Mouse (Mus musculus): ENCODE results near the gene Gon7.

The Gon7 gene

DNA sequence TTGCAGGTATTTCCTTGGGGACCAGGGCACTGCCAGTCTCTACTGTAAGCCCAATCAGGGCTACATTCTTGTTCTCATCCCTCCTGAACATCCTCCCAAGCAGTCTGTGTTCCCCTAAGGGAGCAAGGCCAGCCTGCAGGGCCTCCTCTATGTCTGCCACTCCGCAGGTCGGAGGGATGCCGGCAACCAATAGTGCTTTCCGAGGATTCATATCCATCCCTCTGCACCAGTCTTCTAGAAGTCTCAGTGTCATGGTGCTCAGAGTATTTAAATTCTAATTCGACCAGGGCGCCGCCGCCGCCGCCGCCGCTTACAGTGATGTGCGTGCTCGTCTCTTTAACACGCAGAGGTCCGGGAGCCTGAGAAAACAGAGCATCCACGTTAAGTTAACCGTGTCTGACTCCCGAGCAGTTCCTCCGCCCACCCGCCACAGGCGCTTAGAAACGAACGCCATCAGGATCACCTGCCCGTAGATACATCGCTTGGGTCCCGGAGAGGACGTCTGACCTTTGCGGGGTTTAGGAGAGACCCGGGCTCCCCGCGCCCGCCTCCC is 14.5 kb downstream of the Gon7 start:
- DNase-seq (ENCODE audit: low spot score in 2 of 2) = no peak

DNA sequence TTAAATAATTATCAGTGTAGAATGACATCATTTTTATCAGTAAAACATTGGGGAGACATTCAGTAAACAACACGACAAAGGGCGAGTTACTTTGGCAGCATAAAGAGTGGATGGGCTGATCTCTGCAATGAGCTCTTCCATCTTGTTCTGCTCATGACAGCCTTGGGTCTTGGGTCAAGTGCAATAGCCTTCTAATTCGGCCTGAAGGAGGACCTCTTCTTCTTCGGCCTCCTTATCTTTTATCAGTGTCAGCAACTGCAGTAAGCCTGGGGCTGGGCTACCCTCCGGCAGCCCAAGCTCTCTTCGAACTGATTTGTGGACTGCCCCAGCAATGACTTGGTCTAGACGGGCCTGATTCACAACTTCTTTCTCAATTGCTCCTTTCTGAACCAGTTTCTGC is 15.5 kb downstream of the Gon7 start:
- no peak for DNase-seq (ENCODE audit: low spot score in 2 of 2)

DNA sequence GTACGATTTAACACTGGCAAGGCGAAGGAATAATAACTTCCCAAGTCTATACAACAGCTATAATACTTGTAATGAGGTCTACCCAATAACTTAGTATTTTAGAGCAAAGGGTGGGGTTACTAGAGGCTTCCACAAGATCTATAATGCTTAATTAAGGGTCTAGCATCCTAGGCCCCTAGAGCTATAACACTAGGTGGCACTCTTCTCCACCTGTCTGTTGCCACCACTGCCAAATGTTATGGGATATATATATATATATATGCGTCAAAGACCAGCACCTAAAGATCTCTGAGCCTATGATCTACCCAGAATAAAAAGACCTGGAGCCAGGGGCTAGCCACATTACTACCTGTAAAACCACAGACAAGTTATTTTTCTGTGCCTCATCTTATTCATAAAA is 17.3 kb downstream of the Gon7 start:
- DNase-seq (ENCODE audit: low spot score in 2 of 2) = no peak

DNA sequence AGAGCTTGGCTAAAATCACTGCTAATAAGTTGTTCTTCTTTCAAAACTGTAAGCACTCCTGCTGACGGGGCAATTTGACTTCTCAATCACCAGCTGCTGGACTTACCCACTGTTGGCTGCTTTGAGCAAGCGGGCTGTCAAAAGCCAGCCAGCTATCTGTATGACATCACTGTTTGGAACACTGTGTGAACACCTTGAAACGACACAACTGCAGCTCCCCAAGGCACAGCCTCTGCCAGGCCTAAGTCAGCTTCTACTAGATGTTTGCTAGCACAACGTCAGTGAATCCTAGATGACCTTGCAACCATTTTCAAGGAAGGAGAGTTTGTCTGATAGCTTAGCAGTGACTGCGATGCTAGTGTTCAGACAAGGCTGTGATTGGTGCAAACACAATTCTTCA is 18.5 kb downstream of the Gon7 start:
- no peak for DNase-seq (ENCODE audit: low spot score in 2 of 2)

DNA sequence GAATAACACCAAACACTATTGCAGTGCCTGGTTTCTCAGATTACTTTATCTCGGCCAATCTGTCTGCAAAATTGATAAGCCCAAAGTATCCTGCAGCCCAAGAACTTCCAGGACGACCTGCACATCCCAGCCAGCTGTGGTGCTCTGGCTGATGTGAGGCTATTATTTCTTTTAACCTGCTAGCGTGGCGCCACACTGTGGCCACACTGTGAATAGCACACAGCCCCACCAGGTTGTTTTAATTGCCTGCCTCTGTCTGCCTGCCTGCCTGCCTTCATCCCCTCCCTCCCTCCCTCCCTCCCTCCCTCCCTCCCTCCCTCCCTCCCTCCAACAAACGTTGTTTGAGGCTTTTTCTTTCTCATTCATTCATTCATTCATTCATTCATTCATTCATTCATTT is 24.2 kb downstream of the Gon7 start:
- DNase-seq (ENCODE audit: low spot score in 2 of 2) = peak; percentile 36 to 60

DNA sequence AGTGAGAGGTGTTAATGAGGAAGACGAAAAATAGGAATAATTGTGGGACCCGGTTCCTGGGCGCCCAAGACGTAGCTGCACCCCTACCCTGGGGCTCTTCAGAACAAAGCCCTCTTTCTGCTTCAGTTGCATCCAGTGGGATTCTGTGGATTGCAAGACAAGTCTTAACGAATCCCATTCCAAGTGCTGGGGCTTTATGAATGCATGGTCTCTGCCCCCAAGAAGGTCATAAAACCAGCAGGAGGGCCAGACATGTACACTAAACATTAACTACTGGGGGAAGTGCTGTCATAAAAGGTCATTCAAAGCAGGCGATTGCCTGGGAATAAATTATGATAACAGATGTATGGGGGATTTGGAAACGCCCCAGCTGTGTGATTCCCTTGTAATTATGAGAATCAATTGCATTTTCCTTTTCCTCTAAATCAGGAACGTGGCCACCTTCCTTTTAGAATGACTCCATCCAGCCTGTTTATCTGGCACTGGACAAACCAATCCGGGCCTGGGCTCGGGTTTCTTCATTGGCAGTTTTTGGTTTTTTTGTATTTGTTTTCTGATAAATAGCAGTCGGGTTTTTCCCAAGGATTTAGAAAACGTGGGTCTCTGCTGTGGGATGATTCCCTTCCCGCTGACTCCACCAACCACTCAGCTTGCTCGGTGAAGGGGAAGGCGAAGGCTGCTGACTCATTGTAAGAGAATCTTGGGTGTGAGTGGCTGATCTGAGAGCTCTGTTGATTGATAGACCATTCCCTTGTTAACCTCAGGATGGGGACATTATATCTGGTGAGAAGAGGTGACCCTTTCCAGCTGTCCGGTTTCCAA is 26.6 kb downstream of the Gon7 start:
- no peak for DNase-seq (ENCODE audit: low spot score in 2 of 2)

DNA sequence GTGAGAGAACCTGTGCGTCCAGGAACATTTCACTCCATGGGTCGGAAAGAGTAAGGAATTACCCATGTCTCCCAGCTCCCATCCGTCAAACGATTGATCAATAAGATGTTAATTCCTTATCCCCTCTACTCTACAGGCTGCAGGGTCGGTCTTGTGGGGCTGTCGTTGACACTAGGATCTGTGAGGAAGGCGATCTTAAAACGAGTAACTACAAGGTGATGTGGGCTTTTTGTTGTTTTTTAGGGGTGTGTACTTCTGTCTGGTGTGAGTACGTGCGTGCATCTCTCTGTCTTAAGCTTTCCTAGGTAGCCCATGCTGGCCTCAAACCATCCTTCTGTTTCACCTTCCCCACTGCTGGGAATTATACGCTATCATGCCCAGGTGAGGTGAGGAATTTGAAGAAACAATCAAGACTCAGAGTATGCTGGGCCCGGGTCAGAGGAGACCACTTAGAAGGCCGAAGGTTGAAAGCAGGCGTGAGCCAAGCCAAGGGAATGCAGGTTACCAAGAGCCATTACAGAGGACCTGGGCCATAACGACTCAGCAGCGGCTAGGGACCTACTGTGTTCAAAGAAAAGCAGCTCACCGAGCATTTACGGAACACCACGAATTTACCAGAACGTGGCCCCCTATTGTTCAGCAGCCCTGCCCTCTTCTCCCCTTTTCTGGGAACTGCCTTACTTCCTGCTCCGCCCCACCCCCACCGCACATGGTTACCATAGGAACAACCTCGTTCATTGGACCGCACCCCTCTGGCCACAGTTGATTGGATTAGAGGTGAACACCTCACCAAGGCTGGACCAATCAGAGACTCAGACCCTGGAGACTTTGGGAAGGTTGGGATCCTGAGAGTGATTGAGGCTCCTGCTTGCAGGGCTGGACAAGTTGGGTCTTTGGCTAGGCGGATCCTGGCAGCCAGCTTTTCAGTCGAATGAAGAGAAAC is 27.5 kb downstream of the Gon7 start:
- DNase-seq (ENCODE audit: low spot score in 2 of 2) = no peak

DNA sequence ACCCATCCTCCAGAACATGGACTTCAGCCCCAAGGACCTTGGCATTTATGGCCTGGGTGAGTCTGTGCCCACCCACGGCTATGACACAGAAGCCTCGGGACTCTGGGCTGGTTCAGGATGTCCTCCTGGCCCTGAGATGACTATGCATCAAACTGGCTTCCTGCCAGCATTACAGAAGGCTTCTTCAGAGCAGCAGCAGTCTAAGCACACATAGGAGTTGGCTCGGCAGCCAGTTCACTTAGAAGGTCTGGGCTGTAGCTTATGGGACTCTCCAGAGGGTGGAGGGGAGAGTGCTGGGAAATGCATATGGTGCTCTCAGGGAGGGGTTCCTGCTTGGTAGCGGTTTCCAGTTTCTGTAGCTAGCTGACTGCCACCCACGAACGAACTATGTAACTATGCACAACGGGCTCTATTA is 31.8 kb downstream of the Gon7 start:
- no peak for DNase-seq (ENCODE audit: low spot score in 2 of 2)

DNA sequence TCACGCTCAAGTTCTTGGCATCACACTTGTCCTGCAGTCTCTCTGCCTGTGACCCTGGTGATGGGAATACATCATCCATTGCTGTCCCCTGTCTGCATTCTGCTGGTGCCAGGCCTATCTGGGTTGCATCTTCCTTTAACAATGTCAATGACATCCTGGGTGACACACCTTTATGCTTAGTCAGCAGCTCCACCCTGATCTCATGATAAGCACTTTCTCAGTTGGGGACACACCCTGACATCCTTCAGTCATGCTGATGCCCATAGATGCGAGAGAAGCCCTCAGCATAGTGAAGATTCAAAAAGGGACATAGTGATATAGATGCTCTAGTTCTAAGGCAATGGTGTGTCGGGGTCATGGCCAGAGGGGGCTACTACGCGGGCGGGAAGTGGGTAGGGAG is 32.5 kb downstream of the Gon7 start:
- DNase-seq (ENCODE audit: low spot score in 2 of 2) = no peak

DNA sequence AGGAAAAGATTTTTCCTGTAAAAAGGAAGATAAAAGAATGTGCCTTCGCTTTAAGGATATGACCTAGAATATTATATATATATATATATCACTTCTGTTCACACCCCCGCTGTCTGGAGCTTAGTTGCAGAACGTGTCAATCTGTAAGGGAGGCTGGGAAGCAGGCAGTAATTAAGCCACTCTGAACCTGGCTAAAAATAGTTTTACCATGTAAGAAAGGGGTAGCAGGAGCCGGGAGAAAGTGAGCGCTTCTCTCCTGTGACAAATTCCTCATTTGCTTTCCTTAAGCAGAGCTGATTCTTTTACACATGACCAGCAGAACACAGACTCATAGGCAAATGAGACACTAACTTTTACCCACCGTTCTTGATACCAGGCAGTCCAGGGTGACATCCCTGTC is 33.7 kb downstream of the Gon7 start:
- DNase-seq (ENCODE audit: low spot score in 2 of 2) = no peak

DNA sequence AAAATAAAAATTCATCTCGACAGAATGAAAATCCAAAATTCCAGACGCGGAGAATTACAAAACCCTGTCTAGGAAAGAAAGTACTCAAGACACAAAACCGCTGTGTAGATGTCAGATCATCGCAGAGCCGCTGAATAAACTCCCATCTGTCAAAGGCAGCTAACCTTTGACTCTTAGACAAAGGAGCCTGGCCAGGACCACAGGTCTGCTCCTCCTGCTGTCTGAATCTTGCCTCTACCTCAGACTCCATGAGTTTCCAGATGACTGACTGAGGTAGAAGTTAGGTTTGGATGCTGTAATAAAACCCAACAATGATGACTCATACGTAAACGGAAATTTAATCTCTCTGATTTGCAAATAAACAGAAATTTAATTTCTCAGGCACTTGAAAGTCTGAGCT is 34.6 kb downstream of the Gon7 start:
- DNase-seq (ENCODE audit: low spot score in 2 of 2) = no peak

DNA sequence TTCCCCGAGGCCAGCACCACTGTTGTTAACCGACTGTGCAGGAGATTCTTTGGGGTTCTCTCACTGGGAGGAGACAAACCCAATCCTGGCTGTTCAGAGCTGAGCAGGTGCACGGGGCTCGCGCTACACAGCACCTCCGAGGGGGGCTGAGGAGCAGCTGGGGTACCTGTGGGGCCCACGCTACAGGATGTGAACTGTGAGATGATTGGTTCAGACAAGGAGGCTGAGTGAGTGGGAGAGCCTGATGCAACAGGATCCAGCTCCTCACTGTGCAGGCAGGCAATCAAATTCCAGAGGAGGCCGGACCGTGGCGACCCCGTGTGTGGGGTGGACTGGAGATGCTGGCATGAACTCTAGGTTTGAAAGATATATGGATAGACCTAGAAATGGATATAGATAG is 35.2 kb downstream of the Gon7 start:
- DNase-seq (ENCODE audit: low spot score in 2 of 2) = no peak

DNA sequence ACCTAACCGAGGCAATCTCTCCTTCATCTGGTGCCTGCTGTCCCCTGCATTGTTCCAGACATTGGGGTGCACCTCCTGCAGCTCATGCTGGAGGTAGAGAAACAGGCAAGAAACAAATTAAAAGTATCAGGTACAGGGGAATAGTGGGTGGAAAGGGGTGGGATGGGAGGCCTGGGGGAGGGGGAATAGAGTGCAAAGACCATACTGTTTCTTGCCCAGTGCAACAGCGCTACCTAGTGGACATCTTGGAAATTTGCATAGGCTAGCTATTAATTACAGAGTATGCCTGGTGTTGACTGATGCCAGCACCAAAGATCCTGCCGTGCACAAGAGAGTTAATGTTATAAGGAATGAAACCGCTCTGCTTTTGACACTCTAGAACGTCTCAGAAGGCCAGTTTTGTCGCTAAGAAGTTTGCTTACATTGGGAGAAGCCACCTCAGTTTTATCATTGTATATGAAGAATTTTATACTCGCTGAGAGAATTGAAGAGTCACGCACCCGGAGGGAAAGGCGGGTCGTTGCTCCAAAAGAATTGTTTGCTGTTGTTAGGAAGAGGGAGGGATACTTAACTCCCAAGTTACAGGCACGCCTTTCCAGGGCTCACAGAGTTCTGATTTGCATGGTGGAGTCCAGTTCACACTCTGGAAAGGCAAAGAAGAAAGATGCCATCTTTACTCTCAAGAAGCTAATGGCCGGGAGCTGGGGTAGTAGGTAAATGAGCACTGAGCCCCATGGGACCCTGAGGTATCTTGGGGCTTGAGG is 37.9 kb downstream of the Gon7 start:
- DNase-seq (ENCODE audit: low spot score in 2 of 2) = peak in 1 of 2 experiments; percentile 29

DNA sequence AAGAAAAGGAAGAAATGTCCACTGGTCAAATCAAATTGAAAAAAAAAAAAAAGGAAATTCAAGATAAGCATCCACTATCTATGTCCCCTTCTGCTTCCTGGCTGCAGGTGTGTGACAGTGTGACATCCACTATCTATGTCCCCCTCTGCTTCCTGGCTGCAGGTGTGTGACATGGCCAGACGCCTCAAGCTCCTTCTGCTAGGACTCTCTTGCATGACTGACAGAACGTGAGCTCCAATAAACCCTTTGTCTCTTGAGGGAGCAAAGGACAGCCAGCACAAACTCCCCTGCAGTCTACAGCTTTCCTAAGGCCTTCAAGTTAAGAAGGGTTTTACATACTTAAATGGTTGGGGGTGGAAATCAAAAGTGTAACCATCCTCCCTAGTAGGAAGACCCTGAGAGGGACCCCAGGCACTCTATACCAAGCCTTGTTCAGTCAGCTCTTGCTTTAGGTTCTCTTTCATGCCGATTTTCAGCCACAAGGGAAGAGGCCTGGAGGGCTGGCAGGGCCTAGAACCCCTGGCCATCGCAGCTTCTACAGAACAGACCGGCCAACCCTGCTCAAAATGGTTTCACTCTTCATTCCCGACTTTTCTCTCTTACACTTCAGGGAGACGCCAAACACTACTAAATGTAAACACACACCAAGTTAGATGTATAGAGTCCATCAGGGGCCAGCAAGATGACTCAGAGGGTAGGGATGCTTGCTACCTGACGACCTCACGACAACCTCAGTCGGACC is 42.8 kb downstream of the Gon7 start:
- no peak for DNase-seq (ENCODE audit: low spot score in 2 of 2)

DNA sequence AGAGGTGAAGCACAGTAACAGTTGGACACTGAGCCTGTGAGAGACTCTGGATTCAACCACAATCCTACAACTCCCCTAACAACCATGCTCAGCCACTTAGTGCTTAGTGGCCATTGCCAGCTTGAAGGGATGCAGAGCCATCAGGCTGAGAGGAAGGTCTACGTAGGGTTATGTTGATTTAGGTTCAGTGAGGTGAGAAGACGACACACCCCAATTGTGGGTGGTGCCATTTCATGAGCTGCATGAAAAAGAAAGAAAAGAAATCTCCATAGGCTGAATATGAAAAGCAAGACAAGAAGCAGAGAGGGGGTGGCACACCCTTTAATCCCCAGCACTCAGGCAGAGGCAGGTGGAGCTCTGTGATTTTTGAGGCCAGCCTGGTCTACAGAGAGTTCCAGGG is 43.5 kb downstream of the Gon7 start:
- no peak for DNase-seq (ENCODE audit: low spot score in 2 of 2)

DNA sequence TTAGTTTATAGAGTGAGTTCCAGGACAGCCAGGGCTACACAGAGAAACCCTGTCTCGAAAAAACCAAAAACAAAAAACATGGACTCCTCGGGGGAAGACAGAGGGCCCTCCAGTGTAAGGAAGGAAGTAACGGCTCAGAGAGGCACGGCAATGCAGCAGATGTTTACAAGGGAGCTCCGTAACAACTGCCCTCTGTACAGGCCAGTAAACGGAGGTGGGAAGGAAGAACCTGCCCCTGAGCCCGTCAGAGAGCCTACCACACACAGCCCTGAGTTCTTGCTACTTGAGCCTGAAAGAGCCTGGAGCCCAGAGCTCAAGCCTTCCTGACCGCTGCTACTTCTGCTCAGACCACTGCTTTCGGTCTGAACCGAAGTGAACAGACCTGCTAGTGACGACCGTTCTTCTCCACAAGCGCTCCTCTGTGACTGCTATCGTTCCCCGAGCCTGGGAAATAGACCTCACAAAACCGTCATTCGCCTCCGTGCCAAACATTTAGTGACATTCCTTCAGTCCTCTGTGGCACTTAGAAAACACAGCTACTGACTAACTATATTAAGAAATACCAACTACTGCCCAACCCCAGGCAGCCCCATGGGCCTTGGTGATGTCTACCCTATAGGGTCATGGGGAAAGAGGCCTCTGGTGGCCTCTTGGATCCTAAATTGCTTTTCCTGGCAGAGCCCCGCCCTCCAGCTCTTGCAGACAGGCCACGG is 44.3 kb downstream of the Gon7 start:
- no peak for DNase-seq (ENCODE audit: low spot score in 2 of 2)

DNA sequence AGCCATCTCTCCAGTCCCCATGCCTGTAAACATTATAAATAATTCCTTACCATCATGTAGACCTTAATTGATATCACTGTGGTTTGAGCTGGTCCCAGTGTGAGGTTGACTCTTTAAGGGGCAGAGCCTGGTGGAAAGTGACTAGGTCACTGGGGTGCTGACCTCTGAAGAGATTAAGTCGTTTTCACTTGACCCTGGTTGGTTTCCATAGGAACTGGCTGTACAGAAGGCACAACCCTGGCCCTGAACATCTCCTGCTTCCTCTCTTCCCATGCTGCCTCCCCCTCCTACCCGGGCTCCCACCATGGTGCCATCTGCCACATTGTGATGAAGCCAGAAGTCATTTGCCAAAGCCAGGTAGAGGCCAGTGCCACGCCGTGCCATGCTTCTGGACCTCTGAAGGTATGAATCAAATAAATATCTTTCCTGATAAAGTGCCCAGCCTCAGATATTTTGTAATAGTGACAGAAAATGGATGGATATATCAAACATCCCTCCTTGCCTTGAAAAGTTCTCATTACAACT is 46.7 kb downstream of the Gon7 start:
- DNase-seq (ENCODE audit: low spot score in 2 of 2) = no peak

DNA sequence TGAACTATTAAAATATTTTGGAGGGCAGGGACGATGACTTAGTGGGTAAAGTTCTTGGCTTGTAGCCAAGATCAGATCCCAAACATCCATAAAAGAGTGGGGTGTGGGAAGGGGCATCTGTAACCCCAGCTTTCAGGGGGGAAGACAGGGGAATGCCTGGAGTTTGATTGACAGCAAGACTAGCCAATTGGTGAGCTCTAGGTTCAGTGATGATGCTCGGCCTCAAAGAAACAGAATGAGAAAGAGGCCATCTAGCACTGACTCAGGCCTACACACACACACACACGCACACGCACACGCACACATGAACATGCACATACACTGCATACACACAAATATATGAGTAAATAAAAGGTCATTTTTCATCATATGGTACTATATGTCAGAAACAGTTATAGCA is 47.7 kb downstream of the Gon7 start:
- DNase-seq (ENCODE audit: low spot score in 2 of 2) = no peak

DNA sequence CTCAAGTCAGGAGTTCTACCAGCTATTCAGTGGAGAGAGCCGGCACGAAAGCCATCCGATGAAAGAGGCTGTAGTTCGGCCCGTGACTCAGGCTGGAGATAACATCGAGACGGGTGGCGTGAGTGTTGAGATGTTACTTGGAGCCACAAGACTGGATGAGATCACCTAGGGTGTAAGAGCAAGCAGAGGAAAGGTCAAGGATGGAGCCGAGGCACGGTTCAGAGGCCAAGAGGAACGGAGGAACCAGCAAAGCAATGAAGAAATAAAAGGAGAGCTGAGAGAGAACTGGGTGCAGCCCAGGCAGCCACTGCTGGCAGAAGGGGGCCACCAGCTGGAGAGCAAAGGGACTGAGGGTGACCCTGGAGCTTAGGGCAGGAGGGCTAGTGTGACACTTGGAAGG is 49.4 kb downstream of the Gon7 start:
- no peak for DNase-seq (ENCODE audit: low spot score in 2 of 2)

DNA sequence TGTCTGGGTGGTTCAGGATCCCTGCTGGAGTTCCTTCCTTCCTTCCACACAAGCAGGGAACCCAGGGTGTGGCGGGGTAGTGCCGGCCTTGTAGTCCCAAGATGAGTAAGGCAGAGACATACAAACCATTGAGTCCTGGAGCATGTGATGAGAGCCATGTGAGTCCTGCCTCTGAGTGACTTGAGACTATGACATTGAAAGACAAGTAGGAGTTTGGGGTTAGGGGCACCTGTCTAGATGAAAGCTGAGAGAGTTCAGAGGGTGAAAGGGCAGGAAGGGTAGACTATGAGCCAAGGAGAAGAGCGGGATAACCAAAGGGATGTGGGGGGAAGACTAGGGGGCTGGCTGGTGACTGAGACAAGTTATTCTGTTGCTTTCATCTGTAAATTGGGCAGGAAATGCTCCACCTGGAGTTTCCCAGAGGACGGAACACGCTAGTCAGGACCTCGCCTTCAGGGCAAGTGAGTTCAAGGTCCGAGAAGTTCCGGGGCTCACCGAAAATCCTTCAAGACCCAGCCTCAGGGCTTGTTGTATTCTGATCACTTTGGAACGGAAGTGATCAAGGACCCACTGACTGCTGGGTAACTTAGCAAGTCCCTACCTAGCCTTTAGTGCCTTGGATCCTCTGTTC is 50.7 kb downstream of the Gon7 start:
- DNase-seq (ENCODE audit: low spot score in 2 of 2) = no peak
